Mouse (Mus musculus): ENCODE results near the gene Katnal1. TPM values are rescaled to one million over a fixed set of nuclear protein-coding genes. Genes with fewer than 3 reads are reported as not detected.

The Katnal1 gene
- total RNA-seq, 2 experiments from 2014 or later: 9.6 to 11.0 TPM

DNA sequence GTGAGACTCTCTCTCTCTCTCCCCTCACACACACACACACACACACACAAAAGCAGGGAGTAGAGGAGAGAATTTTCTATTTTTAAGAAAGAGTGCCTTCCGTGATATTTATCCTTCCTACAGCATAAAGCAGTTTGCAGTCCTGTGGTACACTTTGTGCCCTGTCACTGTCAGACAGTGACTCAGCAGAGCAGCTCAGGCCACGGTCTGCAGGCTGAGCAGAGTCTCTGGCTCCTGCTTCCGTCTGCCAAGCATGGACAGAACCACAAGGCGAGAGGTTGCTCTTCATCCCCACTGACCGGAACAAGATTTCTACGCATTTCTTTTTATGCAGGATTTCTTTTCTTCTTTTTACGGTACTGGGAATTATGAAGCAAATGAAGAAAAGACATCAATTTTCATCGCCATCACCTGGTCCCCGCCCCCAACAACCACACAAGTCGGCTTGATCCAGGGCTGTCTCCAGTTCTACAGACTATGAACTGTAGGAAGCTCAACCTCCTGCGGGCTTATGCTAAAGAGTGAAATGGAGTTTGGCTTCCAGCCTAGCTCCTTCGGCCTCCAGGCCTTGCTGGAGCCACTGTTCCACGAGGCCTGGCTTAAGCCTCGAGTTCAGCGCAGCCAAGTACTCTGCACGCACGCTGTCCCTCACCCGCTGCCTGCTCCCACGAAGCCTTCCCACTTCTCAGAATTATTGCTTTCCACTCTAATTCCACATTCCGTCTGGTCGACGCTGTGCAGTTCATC, 25.4 kb upstream of the Katnal1 start:
- DNase-seq: no peak

DNA sequence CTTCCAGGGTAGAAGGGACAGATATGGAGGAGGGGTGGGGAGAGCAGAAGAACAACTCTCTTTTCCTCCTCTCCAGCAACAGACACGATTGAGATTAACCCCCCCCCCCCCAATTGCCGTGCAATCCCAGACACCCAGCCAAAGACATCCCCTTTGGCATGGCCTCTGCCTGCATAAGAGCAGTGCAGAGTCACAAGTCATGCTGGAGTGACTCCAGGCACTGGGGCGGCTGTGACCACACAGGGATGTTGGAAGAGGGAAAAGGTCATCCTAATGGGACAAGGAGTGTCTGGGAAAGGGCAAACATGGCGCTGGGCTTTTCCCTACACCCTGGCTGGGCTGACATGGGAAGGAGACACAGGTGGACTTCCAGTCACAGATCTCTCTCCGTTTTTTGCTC, 24.0 kb upstream of the Katnal1 start:
- DNase-seq: peak; percentile 83

DNA sequence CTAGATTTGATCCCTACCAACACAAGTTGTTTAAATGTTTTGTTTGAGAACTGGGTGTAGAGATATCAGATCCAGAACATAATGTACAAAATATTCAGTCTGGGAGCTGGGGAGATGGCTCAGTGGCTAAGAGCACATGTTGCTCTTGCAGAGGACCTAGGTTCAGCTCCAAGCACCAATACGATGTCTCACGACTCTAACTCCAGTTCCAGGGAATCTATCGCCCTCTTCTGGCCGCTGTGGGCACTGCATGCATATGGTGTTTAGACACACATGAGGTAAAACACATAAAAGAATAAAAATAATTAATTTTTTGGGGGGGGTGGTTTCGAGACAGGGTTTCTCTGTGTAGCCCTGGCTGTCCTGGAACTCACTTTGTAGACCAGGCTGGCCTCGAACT, 23.3 kb upstream of the Katnal1 start:
- DNase-seq: peak; percentile 67

DNA sequence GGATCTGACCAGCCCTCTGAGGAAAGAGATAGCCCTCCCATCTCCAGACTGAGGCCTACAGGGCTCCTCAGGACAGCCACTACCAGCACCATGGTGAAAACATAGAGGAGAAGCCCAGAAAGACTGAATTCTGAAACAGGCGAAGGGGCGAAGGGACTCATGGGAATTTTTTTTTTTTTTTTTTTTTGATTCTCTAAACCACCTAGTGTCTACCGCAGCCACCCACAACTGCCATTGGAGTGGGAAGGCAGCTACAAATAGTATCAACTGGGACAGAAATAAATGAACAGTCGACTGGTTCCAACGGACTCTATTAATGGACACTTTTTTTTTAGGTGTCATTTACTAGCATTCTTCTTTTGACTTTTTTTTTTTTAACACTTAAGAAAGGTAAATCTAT, 22.2 kb upstream of the Katnal1 start:
- no peak for DNase-seq

DNA sequence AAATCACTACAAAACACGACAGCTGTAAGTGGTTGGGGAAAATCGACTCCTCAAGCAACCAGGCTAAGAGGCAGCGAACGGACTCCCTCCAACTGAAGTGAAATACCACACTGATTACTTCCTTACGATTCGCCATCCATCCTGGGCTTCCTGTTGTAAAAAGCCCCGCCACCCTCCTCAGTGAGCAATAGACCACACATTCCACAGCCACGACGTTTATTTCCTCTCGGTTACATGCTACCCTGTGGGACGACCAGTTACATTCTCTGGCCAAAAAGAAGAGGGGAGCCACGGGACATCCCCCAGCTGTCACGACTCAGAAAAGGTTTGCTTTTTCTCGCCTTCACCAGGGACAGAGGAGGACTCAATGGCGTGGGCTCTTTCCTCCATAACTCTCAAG, 20.9 kb upstream of the Katnal1 start:
- DNase-seq: peak; percentile 48

DNA sequence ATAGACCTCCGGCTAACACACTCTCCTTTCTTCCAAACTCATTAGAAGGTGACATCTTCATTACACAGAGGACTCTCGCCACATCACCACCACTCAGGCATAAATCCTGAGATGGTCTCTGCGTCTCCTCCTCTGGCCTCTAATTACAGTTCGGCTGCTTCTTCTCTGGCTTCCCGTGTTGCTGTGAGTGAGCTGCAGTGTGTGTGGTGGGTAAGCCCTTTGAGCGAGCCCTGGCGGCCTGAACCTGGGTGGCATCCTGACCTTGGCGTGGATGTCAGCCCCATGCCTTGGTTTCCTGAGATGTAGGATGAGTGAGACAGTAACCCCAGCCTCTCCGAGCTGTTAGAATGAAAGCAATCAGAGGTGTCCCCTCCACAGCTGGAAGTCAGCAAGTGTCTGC, 19.5 kb upstream of the Katnal1 start:
- DNase-seq: no peak

DNA sequence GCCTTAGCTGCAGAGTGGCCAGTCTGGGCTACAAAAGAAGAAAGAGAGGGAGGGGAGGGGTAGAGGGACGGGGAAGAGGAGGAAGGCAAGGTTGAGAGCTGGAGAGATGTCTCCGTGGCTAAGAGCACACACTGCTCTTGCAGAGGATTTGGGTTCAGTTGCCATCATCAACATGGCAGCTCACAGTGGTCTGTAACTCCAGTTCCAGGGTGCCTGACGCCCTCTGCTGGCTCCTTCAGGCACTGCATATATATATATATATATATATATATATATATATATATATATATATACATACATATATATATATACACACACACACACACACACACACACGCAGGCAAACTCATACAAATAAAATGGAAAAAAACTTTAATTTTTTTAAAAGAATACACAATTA, 18.3 kb upstream of the Katnal1 start:
- DNase-seq: no peak

DNA sequence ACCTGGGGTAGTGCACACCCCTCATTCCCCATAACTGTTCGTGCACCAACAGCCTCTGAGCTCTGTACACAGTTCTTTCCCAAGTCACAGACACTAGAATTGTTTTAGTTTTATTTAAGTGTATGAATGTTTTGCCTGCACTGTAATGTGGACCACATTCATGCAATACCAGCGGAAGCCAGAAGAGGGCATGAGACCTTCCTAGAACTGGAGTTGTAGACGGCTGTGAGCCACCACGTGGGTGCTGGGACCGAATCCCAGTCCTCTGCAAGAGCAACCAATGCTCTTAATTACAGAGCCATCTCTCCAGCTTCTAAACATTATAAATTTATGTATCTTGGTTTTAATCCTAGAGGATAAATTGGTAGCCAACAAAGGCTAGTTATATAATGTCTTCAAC, 17.7 kb upstream of the Katnal1 start:
- peak; percentile 40 for DNase-seq

DNA sequence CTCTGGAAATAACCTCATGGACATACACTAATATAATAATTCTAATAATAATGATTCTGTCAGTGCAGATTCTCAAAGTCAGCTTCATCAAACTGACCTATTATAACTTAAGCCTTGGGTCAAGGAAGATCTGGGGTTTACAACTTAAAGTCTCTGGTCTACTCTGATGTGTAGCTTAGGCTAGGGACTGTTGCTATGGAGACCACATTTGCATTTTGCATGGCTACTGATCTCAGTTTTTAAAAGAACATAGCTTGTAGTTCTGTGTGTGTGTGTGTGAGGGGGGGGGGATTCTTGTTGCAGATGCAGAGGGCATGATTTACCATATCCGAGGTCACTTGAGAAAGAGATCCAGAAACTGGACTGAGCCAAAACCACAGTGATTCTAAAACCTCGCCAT, 16.6 kb upstream of the Katnal1 start:
- no peak for DNase-seq

DNA sequence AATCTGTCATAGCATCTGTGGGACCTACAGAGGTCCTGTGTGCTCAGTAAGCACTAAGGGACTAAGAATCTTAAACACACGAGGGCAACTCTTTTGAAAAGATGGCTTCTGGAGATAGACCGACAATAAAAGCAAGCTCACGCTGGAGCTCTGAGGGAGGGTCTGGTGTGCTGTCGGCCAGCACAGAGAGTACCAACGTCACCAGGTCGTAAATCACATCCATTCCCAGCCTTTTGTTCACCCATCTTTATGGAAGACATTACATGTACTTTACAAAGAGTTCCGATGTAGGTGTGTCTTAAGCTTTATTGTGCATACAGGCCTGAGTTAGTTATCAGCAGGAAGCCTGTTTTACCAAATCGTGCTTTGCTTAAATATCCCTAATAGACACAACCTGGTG, 14.9 kb upstream of the Katnal1 start:
- DNase-seq: no peak

DNA sequence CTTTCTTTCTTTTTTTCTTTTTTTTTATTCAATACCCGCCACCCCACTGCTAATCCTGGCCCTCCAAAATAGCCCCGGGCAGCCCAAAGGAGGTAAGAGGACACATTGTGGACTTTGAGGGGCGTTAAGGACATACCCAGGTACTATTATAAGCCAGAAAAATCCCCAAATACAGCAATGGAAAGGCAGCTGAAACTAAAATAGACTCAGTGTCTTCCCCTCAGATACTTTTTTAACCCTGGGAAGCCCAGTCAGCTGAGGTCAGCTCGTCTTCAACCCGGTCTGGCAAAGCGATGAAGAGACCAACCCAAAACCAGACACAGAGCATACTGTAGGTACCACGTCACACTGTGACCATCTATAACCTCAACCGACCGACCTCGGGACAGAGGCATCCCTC, 14.3 kb upstream of the Katnal1 start:
- DNase-seq: no peak

DNA sequence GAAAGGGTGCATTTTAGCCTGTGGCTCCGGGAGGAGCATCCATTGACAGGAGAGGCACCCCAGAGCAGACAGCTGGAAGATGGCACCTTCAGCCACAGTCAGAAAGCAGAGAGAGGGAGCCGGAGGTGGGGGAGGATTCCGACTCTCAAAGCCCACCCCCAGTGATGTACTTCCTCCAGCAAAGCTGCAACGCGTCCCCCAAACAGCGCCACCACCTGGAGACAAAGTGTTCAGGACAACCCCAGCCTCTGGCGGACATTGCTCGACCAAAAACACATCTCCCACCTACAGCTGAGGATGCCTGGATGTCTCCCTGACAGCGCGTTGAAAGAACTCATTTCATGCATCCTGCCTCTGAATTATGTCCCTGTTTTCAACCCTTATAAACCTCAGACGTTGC, 13.8 kb upstream of the Katnal1 start:
- DNase-seq: no peak

DNA sequence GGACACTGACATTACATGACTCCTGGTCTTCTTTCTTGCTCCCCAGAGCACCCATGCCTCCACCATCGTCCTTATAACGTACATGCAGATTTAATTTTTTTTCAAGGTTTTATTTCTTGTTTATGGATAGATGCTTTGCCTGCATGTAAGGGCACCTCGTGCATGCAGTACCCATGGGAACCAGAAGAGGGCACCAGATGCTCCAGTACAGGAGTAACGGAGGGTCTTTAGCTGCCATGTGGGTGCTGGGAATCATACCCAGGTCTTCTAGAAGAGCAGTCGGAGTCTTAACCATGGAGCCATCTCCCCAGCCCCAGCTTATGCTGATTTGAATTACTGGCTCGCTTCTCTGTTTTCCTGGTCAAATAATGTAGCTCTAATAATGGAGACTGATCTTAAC, 13.2 kb upstream of the Katnal1 start:
- peak; percentile 24 for DNase-seq

DNA sequence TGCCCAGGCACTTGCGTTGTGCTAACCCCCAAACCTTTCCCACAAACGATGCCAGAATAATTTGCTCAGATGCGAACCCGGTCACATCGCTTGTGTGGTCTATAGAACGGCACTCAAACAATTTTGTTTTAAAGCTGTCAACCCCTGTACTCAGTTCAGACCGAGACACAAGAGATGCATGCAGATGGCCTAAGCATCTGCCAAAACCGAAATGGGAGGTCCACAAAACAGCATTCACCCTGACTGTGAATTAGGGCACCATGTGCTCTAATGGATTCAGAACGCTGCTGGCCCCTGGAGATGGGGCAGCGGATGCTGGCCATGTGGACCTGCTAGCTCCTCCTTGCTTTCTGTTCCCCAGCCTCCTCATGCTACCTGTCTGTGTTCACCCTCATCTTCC, 12.7 kb upstream of the Katnal1 start:
- DNase-seq: no peak

DNA sequence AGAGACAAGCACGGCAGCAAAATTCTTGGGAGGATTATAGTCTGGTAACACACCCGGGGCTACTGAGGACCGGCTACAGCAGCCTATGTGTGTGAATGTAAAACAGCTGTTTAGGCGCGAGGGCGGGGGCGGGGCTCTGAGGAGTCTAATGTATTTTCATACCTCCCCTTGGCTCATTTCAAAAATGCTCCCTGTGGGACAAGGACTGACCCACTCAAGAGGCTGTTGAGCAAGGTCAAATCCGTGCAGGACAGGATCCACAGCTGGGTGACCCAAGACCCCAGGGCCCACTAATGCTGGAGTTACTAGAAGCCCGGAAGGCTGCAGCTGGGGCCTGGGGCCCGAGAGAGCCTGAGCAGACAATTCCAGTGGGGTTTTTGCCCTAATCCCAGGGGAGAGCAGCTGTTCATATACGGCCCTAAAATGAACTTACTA, 10.8 kb upstream of the Katnal1 start:
- DNase-seq: no peak

DNA sequence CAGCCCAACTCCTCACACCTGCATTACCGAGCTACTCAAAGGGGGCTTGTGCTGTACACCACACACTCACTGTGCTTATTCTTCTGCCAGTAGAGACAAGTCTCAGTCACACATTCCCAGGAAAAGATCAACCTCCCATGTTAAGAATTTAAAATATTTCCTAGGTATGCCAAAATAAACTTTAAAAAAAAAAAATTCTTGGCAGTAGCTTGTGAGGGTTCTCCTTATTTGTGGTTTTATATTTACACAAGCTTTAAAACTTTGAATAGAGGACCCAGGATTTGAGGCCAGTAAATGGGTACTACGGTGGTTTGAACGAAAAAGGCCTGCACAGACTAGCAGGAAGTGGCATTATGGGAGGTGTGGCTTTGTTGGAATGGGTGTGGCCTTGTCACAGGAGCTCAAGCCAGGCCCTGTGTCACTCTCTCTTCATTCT, 7.4 kb upstream of the Katnal1 start:
- DNase-seq: no peak

DNA sequence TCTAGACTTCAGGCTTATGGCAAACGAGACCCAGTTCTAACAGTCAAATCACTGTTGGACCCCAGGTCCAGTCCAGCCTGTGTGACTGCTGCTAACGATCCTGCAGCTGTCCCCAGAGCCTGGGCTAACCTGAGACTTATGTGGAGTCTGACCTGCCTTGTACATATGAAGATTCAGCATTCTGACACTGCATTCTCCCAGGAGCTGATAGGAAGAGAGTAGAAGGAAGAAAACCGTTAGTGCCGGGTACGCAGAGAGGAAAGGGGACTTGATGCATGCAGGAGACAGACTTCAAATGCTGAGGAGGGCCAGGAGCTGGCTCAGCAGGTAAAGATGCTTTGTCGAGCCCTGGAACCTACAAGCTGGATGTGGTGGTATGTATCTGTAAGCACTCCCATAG, 6.8 kb upstream of the Katnal1 start:
- DNase-seq: no peak

DNA sequence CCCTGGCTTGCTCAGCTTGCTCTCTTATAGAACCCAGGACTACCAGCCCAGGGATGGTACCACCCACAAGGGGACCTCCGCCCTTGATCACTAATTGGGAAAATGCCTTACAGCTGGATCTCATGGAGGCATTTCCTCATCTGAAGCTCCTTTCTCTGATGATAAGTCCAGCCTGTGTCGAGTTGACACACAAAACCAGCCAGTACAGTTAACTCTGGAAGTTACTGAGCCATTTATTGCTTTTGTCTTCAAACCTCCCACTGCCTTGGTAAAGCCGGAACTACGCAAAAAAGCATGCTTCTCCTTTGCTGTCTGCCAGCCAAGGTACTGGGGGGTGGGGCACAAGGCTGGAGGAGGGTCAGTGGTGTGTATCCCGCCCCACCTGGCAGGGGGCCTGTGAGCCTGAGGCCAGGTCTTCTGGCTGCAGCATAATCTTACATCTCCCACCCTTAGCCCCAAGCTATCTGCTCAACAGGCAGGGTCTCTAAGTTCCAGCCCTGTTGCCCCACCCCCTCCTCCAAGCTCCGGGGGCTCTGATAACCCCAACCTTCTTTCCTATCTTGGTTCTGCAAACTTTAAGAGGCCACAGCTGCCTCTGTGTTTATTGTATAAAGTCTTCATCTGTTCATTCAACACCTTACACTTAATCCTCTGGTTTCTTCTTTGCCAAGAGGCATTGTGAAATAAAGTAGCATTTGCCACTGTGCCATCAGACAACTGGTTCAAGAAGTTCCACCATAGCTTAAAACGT, 6.1 kb upstream of the Katnal1 start:
- no peak for DNase-seq

DNA sequence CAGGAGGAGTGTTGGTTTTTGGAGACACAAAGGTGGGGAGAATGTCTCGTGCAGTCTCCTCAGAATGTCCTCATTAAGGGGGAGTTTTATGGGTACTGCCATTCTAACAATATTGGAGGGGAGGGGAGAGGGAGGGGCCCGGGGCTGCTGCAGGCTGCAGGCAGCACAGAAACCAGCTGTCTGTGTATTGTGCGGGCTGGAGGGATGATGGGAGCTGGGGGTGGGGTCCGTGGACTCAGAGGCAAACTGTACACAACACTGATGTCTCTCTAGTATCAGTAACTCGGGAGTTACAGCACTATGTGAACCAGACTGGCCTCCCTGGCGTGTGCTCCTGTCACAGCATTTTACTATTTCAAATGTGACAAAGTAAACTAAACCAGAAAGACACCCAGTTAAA, 5.3 kb upstream of the Katnal1 start:
- DNase-seq: no peak

DNA sequence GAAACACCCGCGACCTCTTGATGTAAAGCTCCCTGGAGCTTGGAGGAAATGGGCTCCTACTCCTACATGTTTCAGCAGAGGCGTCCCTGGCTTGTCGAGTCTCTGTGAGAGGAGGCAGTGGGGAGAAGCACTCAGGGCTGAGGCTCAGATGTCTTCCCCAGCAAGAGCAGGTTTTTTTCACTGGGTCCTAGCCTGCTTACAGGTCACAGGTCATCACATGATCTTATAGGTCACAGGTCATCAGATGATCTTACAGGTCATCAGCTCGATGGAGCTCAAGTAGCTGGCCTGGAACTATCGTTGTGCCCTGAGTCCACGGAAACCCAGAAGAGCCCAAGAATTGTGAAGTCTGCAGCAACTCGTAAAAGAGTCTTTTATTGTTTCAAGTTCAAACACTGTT, 4.6 kb upstream of the Katnal1 start:
- DNase-seq: no peak

DNA sequence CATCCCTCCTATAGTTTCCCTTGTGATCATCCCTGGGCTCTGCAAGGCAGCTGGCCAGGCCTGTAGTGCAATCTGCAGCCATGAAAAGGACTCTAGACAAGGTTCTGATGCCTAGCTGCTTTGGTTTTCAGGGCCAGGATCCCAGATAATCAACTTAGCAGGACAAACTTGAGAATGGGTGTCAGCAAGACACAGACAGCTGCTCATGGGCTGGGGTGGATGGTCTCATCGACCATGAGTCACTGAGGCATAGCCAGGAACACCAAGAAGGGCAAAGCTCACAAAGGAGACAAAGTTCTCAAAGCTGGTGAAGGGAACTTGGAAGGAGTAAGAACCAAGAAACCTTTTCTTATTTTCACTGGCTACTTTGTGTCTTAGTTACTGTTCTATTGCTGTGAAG, 2.2 kb upstream of the Katnal1 start:
- no peak for DNase-seq

DNA sequence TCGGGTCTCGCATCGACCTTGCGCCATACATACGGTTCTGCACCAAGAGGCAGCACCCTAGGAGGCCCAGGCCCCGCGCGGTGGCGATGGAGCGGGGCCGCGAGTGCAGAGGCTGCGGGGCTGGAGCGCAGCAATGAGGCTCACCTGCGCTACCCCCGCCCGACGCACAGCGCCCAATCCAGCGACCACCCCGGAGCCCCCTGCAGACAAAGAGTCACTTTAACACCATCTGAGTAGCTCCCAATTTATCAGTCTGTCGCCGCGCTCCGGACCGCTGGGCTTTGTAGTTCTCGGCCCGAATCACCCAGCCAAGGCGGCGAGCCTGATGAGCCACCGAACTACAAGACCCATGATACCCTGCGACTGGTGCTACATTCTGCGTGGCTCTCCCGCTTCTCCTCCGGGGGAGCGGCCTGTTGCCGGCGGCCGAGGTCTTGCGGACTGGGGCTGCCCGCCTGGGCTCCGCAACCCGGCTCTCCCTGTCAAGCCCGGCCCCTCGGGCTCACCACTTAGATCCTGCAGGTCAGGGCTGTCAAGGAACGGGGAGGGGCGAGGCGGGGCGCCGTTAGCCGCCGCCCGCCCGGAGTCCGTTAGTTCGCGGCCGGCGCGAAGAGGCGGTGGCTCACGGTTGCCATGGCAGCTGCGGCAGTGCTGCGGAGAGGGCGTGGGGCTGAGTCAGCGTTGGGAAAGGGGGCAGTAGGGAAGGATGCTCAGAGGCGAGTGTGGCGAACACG, 571 bp downstream of the Katnal1 start:
- DNase-seq: peak; percentile 95

DNA sequence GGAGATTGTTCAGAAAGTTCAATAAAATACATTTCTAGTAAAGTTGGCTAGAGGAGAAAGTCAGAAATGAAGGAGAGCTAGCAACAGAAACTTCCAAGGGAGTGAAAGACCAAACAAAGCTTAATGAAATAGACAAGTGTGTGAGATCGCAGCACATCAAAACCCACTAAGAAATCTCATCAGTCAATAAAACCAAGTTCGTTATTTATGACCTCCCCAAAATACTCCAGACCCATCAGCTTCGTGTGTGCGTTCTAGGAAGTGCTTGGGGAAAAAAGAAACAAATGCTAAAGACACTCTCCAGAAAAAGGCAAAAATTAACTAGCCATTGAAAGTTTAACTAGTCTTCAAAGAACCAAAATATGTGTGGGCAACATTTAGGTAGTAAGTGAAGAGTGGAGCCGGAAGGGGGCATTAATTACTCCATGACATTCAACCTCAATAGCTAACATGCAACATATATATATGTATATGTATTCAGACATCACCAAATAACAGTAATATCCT, 1.4 kb downstream of the Katnal1 start:
- no peak for DNase-seq
